Mouse (Mus musculus): ENCODE measurements around the gene Chpf2.
A peak's percentile ranks its signal among the peaks of the same experiment; 100 is the strongest.

Chpf2 gene

GRCm38 (mm10) chr5:24591796-24592470 is 5.4 kb downstream of the Chpf2 start:
- peak; percentile 41 to 63 for DNase-seq

GRCm38 (mm10) chr5:24592471-24593160 is 6.1 kb downstream of the Chpf2 start:
- DNase-seq, result peak; percentile 31 to 43

GRCm38 (mm10) chr5:24593230-24593629 is 6.7 kb downstream of the Chpf2 start:
- no peak for DNase-seq

GRCm38 (mm10) chr5:24593928-24594327 is 7.4 kb downstream of the Chpf2 start:
- no peak for DNase-seq

- no peak for DNase-seq
Measured at GRCm38 (mm10) chr5:24594346-24594745, 7.8 kb downstream of the Chpf2 start.

GRCm38 (mm10) chr5:24595261-24595660 is 8.7 kb downstream of the Chpf2 start:
- DNase-seq, result no peak

GRCm38 (mm10) chr5:24595786-24596380 is 9.3 kb downstream of the Chpf2 start:
- no peak for DNase-seq

GRCm38 (mm10) chr5:24596519-24597171 is 10.1 kb downstream of the Chpf2 start:
- peak; percentile 21 to 51 for DNase-seq

GRCm38 (mm10) chr5:24597221-24597728 is 10.7 kb downstream of the Chpf2 start:
- DNase-seq, result peak; percentile 85 to 89

- DNase-seq, result no peak
Measured at GRCm38 (mm10) chr5:24597901-24598569, 11.5 kb downstream of the Chpf2 start.

GRCm38 (mm10) chr5:24598570-24599006 is 12.0 kb downstream of the Chpf2 start:
- DNase-seq, result peak; percentile 80 to 86

- no peak for DNase-seq
Measured at GRCm38 (mm10) chr5:24599137-24599536, 12.6 kb downstream of the Chpf2 start.

- DNase-seq, result no peak
Measured at GRCm38 (mm10) chr5:24600236-24600635, 13.7 kb downstream of the Chpf2 start.

GRCm38 (mm10) chr5:24601071-24601835 is 14.7 kb downstream of the Chpf2 start:
- peak in 1 of 2 experiments; percentile 71 for DNase-seq

- peak; percentile 83 to 92 for DNase-seq
Measured at GRCm38 (mm10) chr5:24601911-24602750, 15.6 kb downstream of the Chpf2 start.

GRCm38 (mm10) chr5:24602751-24603343 is 16.3 kb downstream of the Chpf2 start:
- peak; percentile 92 to 93 for DNase-seq

- DNase-seq, result no peak
Measured at GRCm38 (mm10) chr5:24603431-24604010, 17.0 kb downstream of the Chpf2 start.

- DNase-seq, result no peak
Measured at GRCm38 (mm10) chr5:24604080-24604655, 17.6 kb downstream of the Chpf2 start.

GRCm38 (mm10) chr5:24604656-24605100 is 18.1 kb downstream of the Chpf2 start:
- DNase-seq, result peak; percentile 93 to 95

All from kidney, postnatal 4 days (tissue).